Mouse (Mus musculus): ENCODE measurements around the gene Chst14.

Gene Chst14

GRCm38 (mm10) chr2:118963676-118964012 is 37.3 kb downstream of the Chst14 start:
- no peak for DNase-seq (ENCODE audit: low spot score)

GRCm38 (mm10) chr2:118969585-118970147 is 43.4 kb downstream of the Chst14 start:
- no peak for DNase-seq (ENCODE audit: low spot score)

GRCm38 (mm10) chr2:118972048-118972447 is 45.8 kb downstream of the Chst14 start:
- DNase-seq (ENCODE audit: low spot score) = no peak

- DNase-seq (ENCODE audit: low spot score) = peak; percentile 64
These were observed 46.5 kb downstream of the Chst14 start for GRCm38 (mm10) chr2:118972687-118973376.

GRCm38 (mm10) chr2:118975855-118976254 is 49.6 kb downstream of the Chst14 start:
- DNase-seq (ENCODE audit: low spot score) = no peak

GRCm38 (mm10) chr2:118976282-118976929 is 50.1 kb downstream of the Chst14 start:
- peak; percentile 64 for DNase-seq (ENCODE audit: low spot score)

GRCm38 (mm10) chr2:118976941-118977340 is 50.6 kb downstream of the Chst14 start:
- DNase-seq (ENCODE audit: low spot score) = no peak

- no peak for DNase-seq (ENCODE audit: low spot score)
These were observed 51.8 kb downstream of the Chst14 start for GRCm38 (mm10) chr2:118978064-118978463.

Measured in layer of hippocampus, adult 9-10 months (tissue).